Mouse (Mus musculus) midbrain, embryonic 11.5 days (tissue): Measurements from ENCODE around the gene Grb2. TPM values are rescaled to one million over a fixed set of nuclear protein-coding genes. Genes with fewer than 3 reads are reported as not detected.
"Not testable (repeated sequence)": the region's sequence is repeated elsewhere in the genome, so short reads cannot be mapped to it uniquely, and the experiment has no call there.

ENCODE experiments used
- ATAC-seq: fragments of 200-750 bp; cut with Nextera tagmentation; 2 replicates; pipeline ENCODE4 v1.8.0; 2017; ENCODE audit warnings: moderate TSS enrichment, moderate library complexity; ENCODE audit not compliant: low FRiP score
- DNase-seq: peaks from one replicate; pipeline ENCODE4 v3.0.0; 2015; ENCODE audit warnings: low spot score; ENCODE audit errors: missing footprints
- H3K27ac ChIP-seq: fragments of 300-500 bp; sonication (generic); 2 replicates; pipeline ENCODE4 v1.5.1; 2014; ENCODE audit warnings: low read depth, low read length
- H3K27me3 ChIP-seq: fragments of 300-500 bp; sonication (generic); 2 replicates; pipeline ENCODE4 v1.6.1; 2014; ENCODE audit warnings: mild to moderate bottlenecking, low read length, moderate library complexity, mixed read lengths; ENCODE audit not compliant: control insufficient read depth, insufficient read depth
- H3K36me3 ChIP-seq: fragments of 300-500 bp; sonication (generic); 2 replicates; pipeline ENCODE4 v1.6.1; 2014; ENCODE audit warnings: mild to moderate bottlenecking, low read length, moderate library complexity, mixed read lengths; ENCODE audit not compliant: control insufficient read depth, insufficient read depth
- H3K4me1 ChIP-seq: fragments of 300-500 bp; sonication (generic); 2 replicates; pipeline ENCODE4 v1.6.1; 2014; ENCODE audit warnings: low read length; ENCODE audit not compliant: control insufficient read depth, insufficient read depth
- H3K4me2 ChIP-seq: fragments of 300-500 bp; sonication (generic); 2 replicates; pipeline ENCODE4 v1.6.1; 2014; ENCODE audit warnings: mild to moderate bottlenecking, moderate library complexity
- H3K4me3 ChIP-seq: fragments of 300-500 bp; sonication (generic); 2 replicates; pipeline ENCODE4 v1.5.1; 2014; ENCODE audit warnings: low read depth, low read length
- H3K9ac ChIP-seq: fragments of 300-500 bp; sonication (generic); 2 replicates; pipeline ENCODE4 v1.6.1; 2014; ENCODE audit warnings: low read length
- H3K9me3 ChIP-seq: fragments of 300-500 bp; sonication (generic); 2 replicates; pipeline ENCODE4 v1.6.1; 2016; ENCODE audit warnings: low read length; ENCODE audit not compliant: control insufficient read depth
- WGBS: fragments of 180-500 bp; shearing (Covaris S2); extraction: QIAGEN DNeasy Blood & Tissue Kit; methylation state at CpG from one replicate; pipeline ENCODE4 v1.1.7; 2014; 5-methylcytosine and 5-hydroxymethylcytosine counted together
- polyA plus RNA-seq: library from polyadenylated mRNA; unstranded; fragments of >200 nt; fragmentation: Nextera tagmentation; extraction: Ambion mirVana; gene quantifications from 2 replicates; pipeline ENCODE4 v1.2.1, GENCODE M21; 2014

Gene Grb2
- polyA plus RNA-seq, 1 experiment from 2014 or later, result 77.7 TPM

- no peak overlapping the region for H3K4me3 ChIP-seq
- 77% methylated on average over 6 of the region's 6 CpGs for WGBS
- no peak overlapping the region for H3K27ac ChIP-seq
- no peaks in the 10 kb centered on the region for H3K27me3 ChIP-seq
- H3K9me3 ChIP-seq, result no peaks in the 10 kb centered on the region
- ATAC-seq (no peak), DNase-seq (no peak)
- no peak overlapping the region for H3K9ac ChIP-seq
- no peaks in the 10 kb centered on the region for H3K4me1 ChIP-seq
- H3K36me3 ChIP-seq, result no peaks in the 10 kb centered on the region; the same call in 1 of the 2 replicates
- no peak overlapping the region for H3K4me2 ChIP-seq
Observed at GRCm38 (mm10) chr11:115647459-115647858, 60.9 kb downstream of the Grb2 start.

GRCm38 (mm10) chr11:115646439-115646838, 62.0 kb downstream of the Grb2 start:
- Histone ChIP-seq H3K27ac (no peak overlapping the region), H3K4me2 (no peak overlapping the region), H3K9ac (no peak overlapping the region), H3K4me1 (no peaks in the 10 kb centered on the region), H3K9me3 (no peaks in the 10 kb centered on the region), H3K27me3 (no peaks in the 10 kb centered on the region), H3K4me3 (no peak overlapping the region), H3K36me3 (no peaks in the 10 kb centered on the region; the same call in 1 of the 2 replicates)
- no peak for ATAC-seq
- DNase-seq, result no peak
- 94% methylated on average over 9 of the region's 9 CpGs for WGBS

GRCm38 (mm10) chr11:115645498-115645897, 62.9 kb downstream of the Grb2 start:
- ATAC-seq, DNase-seq, H3K27ac ChIP-seq, H3K9ac ChIP-seq, H3K9me3 ChIP-seq, H3K4me2 ChIP-seq, H3K4me3 ChIP-seq, H3K36me3 ChIP-seq, H3K4me1 ChIP-seq, H3K27me3 ChIP-seq: not testable (repeated sequence)
- 92% methylated on average over 14 of the region's 14 CpGs for WGBS

- no peaks in the 10 kb centered on the region; the same call in 1 of the 2 replicates for H3K36me3 ChIP-seq
- H3K9me3 ChIP-seq, result no peaks in the 10 kb centered on the region
- no peak overlapping the region for H3K9ac ChIP-seq
- ATAC-seq (no peak), DNase-seq (no peak)
- H3K4me2 ChIP-seq, result no peak overlapping the region
- H3K4me3 ChIP-seq, result no peak overlapping the region
- H3K27ac ChIP-seq, result no peak overlapping the region
- H3K4me1 ChIP-seq, result no peaks in the 10 kb centered on the region
- no peaks in the 10 kb centered on the region for H3K27me3 ChIP-seq
- WGBS, result 94% methylated on average over 13 of the region's 13 CpGs
Observed at GRCm38 (mm10) chr11:115644308-115644707, 64.1 kb downstream of the Grb2 start.

- H3K36me3 ChIP-seq, result no peaks in the 10 kb centered on the region; the same call in 1 of the 2 replicates
Observed at GRCm38 (mm10) chr11:115643265-115643664, 65.1 kb downstream of the Grb2 start.

GRCm38 (mm10) chr11:115642705-115643104, 65.7 kb downstream of the Grb2 start:
- DNase-seq (no peak), ATAC-seq (no peak)
- H3K4me2 ChIP-seq, result no peak overlapping the region
- 96% methylated on average over 2 of the region's 2 CpGs for WGBS
- no peak overlapping the region for H3K27ac ChIP-seq
- no peak overlapping the region for H3K9ac ChIP-seq
- no peaks in the 10 kb centered on the region for H3K9me3 ChIP-seq
- H3K36me3 ChIP-seq, result no peaks in the 10 kb centered on the region; the same call in 1 of the 2 replicates
- no peaks in the 10 kb centered on the region for H3K27me3 ChIP-seq
- H3K4me3 ChIP-seq, result no peak overlapping the region
- no peaks in the 10 kb centered on the region for H3K4me1 ChIP-seq

More at GRCm38 (mm10) chr11:115643265-115643664, 65.1 kb downstream of the Grb2 start:
- no peak overlapping the region for H3K27ac ChIP-seq
- H3K9ac ChIP-seq, result no peak overlapping the region
- no peak overlapping the region for H3K4me2 ChIP-seq
- DNase-seq (no peak), ATAC-seq (no peak)
- H3K4me3 ChIP-seq, result no peak overlapping the region
- no peaks in the 10 kb centered on the region for H3K4me1 ChIP-seq
- no peaks in the 10 kb centered on the region for H3K27me3 ChIP-seq
- no peaks in the 10 kb centered on the region for H3K9me3 ChIP-seq
- WGBS, result 81% methylated on average over 10 of the region's 10 CpGs

- no peak for ATAC-seq
- Histone ChIP-seq H3K27me3 (no peaks in the 10 kb centered on the region), H3K4me2 (no peak overlapping the region), H3K36me3 (no peaks in the 10 kb centered on the region; the same call in 1 of the 2 replicates), H3K27ac (no peak overlapping the region), H3K4me1 (no peaks in the 10 kb centered on the region), H3K9ac (no peak overlapping the region), H3K9me3 (no peaks in the 10 kb centered on the region), H3K4me3 (no peak overlapping the region)
- DNase-seq, result no peak
- 88% methylated on average over 4 of the region's 4 CpGs for WGBS
Observed at GRCm38 (mm10) chr11:115641664-115642036, 66.7 kb downstream of the Grb2 start.

GRCm38 (mm10) chr11:115640978-115641663, 67.3 kb downstream of the Grb2 start:
- DNase-seq (no peak), ATAC-seq (no peak)
- H3K9ac ChIP-seq, result no peak overlapping the region
- H3K4me1 ChIP-seq, result no peaks in the 10 kb centered on the region
- no peaks in the 10 kb centered on the region for H3K36me3 ChIP-seq
- H3K9me3 ChIP-seq, result no peaks in the 10 kb centered on the region
- H3K27ac ChIP-seq, result no peak overlapping the region
- no peak overlapping the region for H3K4me3 ChIP-seq
- no peaks in the 10 kb centered on the region for H3K27me3 ChIP-seq
- no peak overlapping the region for H3K4me2 ChIP-seq
- 59% methylated on average over 14 of the region's 14 CpGs for WGBS

GRCm38 (mm10) chr11:115640311-115640828, 68.0 kb downstream of the Grb2 start:
- no peak for DNase-seq
- 89% methylated on average over 3 of the region's 4 CpGs for WGBS
- no peak for ATAC-seq

More at GRCm38 (mm10) chr11:115640311-115640828, 68.0 kb downstream of the Grb2 start:
- no peaks in the 10 kb centered on the region for H3K4me1 ChIP-seq
- H3K4me2 ChIP-seq, result no peak overlapping the region
- no peaks in the 10 kb centered on the region for H3K36me3 ChIP-seq
- H3K4me3 ChIP-seq, result no peak overlapping the region
- H3K27me3 ChIP-seq, result no peaks in the 10 kb centered on the region
- H3K9ac ChIP-seq, result no peak overlapping the region
- no peaks in the 10 kb centered on the region for H3K9me3 ChIP-seq
- no peak overlapping the region for H3K27ac ChIP-seq
